Mouse (Mus musculus) stomach, embryonic 14.5 days (tissue): ENCODE results near the gene 1110017D15Rik. TPM values are rescaled to one million over a fixed set of nuclear protein-coding genes. Genes with fewer than 3 reads are reported as not detected.

Experiments
- ATAC-seq: fragments of 200-750 bp; cut with Nextera tagmentation; 2 replicates; pipeline ENCODE4 v1.8.0; 2017; ENCODE audit warnings: low read depth, moderate TSS enrichment; ENCODE audit not compliant: insufficient number of reproducible peaks, insufficient read depth, low FRiP score
- H3K27ac ChIP-seq: fragments of 300-500 bp; sonication (generic); 2 replicates; pipeline ENCODE4 v1.5.1; 2014; ENCODE audit warnings: mild to moderate bottlenecking, low read length, moderate library complexity, mixed read lengths
- H3K27me3 ChIP-seq: fragments of 300-500 bp; sonication (generic); 2 replicates; pipeline ENCODE4 v1.6.1; 2014; ENCODE audit warnings: low read length, control low read depth, mixed read lengths; ENCODE audit not compliant: control insufficient read depth, insufficient read depth
- H3K36me3 ChIP-seq: fragments of 300-500 bp; sonication (generic); 2 replicates; pipeline ENCODE4 v1.6.1; 2014; ENCODE audit warnings: mild to moderate bottlenecking, control low read depth, low read length, moderate library complexity, mixed read lengths; ENCODE audit not compliant: control insufficient read depth, insufficient read depth
- H3K4me1 ChIP-seq: fragments of 300-500 bp; sonication (generic); 2 replicates; pipeline ENCODE4 v1.6.1; 2014; ENCODE audit warnings: low read length, control low read depth, mixed read lengths; ENCODE audit not compliant: control insufficient read depth, insufficient read depth
- H3K4me2 ChIP-seq: fragments of 300-500 bp; sonication (generic); replicated peaks from 2 replicates; pipeline ENCODE4 v1.6.1; 2014; ENCODE audit warnings: low read depth, low read length, control low read depth
- H3K4me3 ChIP-seq: fragments of 300-500 bp; sonication (generic); 2 replicates; pipeline ENCODE4 v1.5.1; 2014; ENCODE audit warnings: low read depth, low read length, control low read depth
- H3K9ac ChIP-seq: fragments of 300-500 bp; sonication (generic); replicated peaks from 2 replicates; pipeline ENCODE4 v1.6.1; 2014; ENCODE audit warnings: low read depth, mild to moderate bottlenecking, control low read depth, low read length, moderate library complexity, mixed read lengths
- H3K9me3 ChIP-seq: fragments of 300-500 bp; sonication (generic); 2 replicates; pipeline ENCODE4 v1.6.1; 2016; ENCODE audit warnings: low read depth, low read length, control low read depth; ENCODE audit not compliant: control insufficient read depth
- WGBS: fragments of 180-500 bp; shearing (Covaris S2); extraction: QIAGEN DNeasy Blood & Tissue Kit; methylation state at CpG from one replicate; pipeline ENCODE4 v1.1.7; 2014; 5-methylcytosine and 5-hydroxymethylcytosine counted together
- polyA plus RNA-seq: library from polyadenylated mRNA; unstranded; fragments of >200 nt; fragmentation: Nextera tagmentation; extraction: Ambion mirVana; gene quantifications from 2 replicates; pipeline ENCODE4 v1.2.1, GENCODE M21; 2014

The 1110017D15Rik gene
- polyA plus RNA-seq, 1 experiment from 2014 or later = 0.98 TPM

- Histone ChIP-seq H3K36me3 (no peaks in the 10 kb centered on the region), H3K4me2 (no peak overlapping the region), H3K27ac (no peak overlapping the region), H3K9ac (no peak overlapping the region), H3K9me3 (no peaks in the 10 kb centered on the region), H3K4me3 (no peak overlapping the region), H3K27me3 (peaks cover 48% of the 10 kb centered on the region), H3K4me1 (peaks cover 22% of the 10 kb centered on the region; the same call in 1 of the 2 replicates)
- 67% methylated on average over 8 of the region's 8 CpGs for WGBS
- ATAC-seq = no peak
These were observed 17.5 kb downstream of the 1110017D15Rik start for GRCm38 (mm10) chr4:41499619-41500018.

- no peak overlapping the region for H3K9ac ChIP-seq
- no peaks in the 10 kb centered on the region for H3K9me3 ChIP-seq
- H3K27ac ChIP-seq = no peak overlapping the region
- peaks cover 22% of the 10 kb centered on the region; the same call in 1 of the 2 replicates for H3K4me1 ChIP-seq
- WGBS = 6% methylated on average over 43 of the region's 43 CpGs
- H3K27me3 ChIP-seq = peaks cover 48% of the 10 kb centered on the region
- H3K36me3 ChIP-seq = no peaks in the 10 kb centered on the region
- peak overlapping the region; percentile 29 for H3K4me3 ChIP-seq
- no peak for ATAC-seq
- peak overlapping the region; percentile 45 for H3K4me2 ChIP-seq
These were observed 18.2 kb downstream of the 1110017D15Rik start for GRCm38 (mm10) chr4:41498921-41499391.

- Histone ChIP-seq H3K9me3 (no peaks in the 10 kb centered on the region), H3K4me2 (peak overlapping the region; percentile 45), H3K27ac (no peak overlapping the region), H3K4me1 (peaks cover 22% of the 10 kb centered on the region; the same call in 1 of the 2 replicates), H3K36me3 (no peaks in the 10 kb centered on the region), H3K27me3 (peaks cover 48% of the 10 kb centered on the region), H3K9ac (no peak overlapping the region), H3K4me3 (peak overlapping the region; percentile 29)
- no peak for ATAC-seq
- 7% methylated on average over 72 of the region's 72 CpGs for WGBS
These were observed 18.9 kb downstream of the 1110017D15Rik start for GRCm38 (mm10) chr4:41497995-41498845.

GRCm38 (mm10) chr4:41497579-41497978 is 19.6 kb downstream of the 1110017D15Rik start:
- Histone ChIP-seq H3K36me3 (no peaks in the 10 kb centered on the region), H3K27me3 (peaks cover 48% of the 10 kb centered on the region), H3K27ac (no peak overlapping the region), H3K4me2 (peak overlapping the region; percentile 45), H3K4me1 (peaks cover 20% of the 10 kb centered on the region; the same call in 1 of the 2 replicates), H3K9me3 (no peaks in the 10 kb centered on the region), H3K9ac (no peak overlapping the region), H3K4me3 (peak overlapping the region; percentile 29)
- ATAC-seq = no peak
- WGBS = 5% methylated on average over 34 of the region's 34 CpGs

- no peaks in the 10 kb centered on the region for H3K36me3 ChIP-seq
- no peak overlapping the region for H3K4me3 ChIP-seq
- H3K4me2 ChIP-seq = no peak overlapping the region
- H3K9me3 ChIP-seq = no peaks in the 10 kb centered on the region
- peaks cover 48% of the 10 kb centered on the region for H3K27me3 ChIP-seq
- WGBS = 54% methylated on average over 5 of the region's 5 CpGs
- no peak for ATAC-seq
- H3K9ac ChIP-seq = no peak overlapping the region
- H3K4me1 ChIP-seq = peaks cover 16% of the 10 kb centered on the region; the same call in 1 of the 2 replicates
- H3K27ac ChIP-seq = no peak overlapping the region
These were observed 20.1 kb downstream of the 1110017D15Rik start for GRCm38 (mm10) chr4:41497046-41497445.

- ATAC-seq = no peak
- Histone ChIP-seq H3K4me3 (no peak overlapping the region), H3K9me3 (no peaks in the 10 kb centered on the region), H3K27ac (no peak overlapping the region), H3K36me3 (no peaks in the 10 kb centered on the region), H3K27me3 (peaks cover 44% of the 10 kb centered on the region), H3K9ac (no peak overlapping the region), H3K4me2 (no peak overlapping the region), H3K4me1 (peaks cover 14% of the 10 kb centered on the region; the same call in 1 of the 2 replicates)
- WGBS = 90% methylated on average over 11 of the region's 11 CpGs
These were observed 21.3 kb downstream of the 1110017D15Rik start for GRCm38 (mm10) chr4:41495850-41496249.

GRCm38 (mm10) chr4:41495076-41495475 is 22.1 kb downstream of the 1110017D15Rik start:
- no peak for ATAC-seq
- H3K27me3 ChIP-seq = peaks cover 36% of the 10 kb centered on the region
- WGBS = 79% methylated on average over 4 of the region's 4 CpGs
- no peaks in the 10 kb centered on the region for H3K9me3 ChIP-seq
- no peak overlapping the region for H3K4me3 ChIP-seq
- no peak overlapping the region for H3K9ac ChIP-seq
- peaks cover 14% of the 10 kb centered on the region; the same call in 1 of the 2 replicates for H3K4me1 ChIP-seq
- H3K4me2 ChIP-seq = no peak overlapping the region
- H3K36me3 ChIP-seq = no peaks in the 10 kb centered on the region
- H3K27ac ChIP-seq = no peak overlapping the region

GRCm38 (mm10) chr4:41494378-41494777 is 22.8 kb downstream of the 1110017D15Rik start:
- H3K27me3 ChIP-seq = peaks cover 30% of the 10 kb centered on the region
- H3K9ac ChIP-seq = no peak overlapping the region
- no peaks in the 10 kb centered on the region for H3K9me3 ChIP-seq
- H3K4me2 ChIP-seq = no peak overlapping the region
- no peak for ATAC-seq
- peaks cover 14% of the 10 kb centered on the region; the same call in 1 of the 2 replicates for H3K4me1 ChIP-seq
- H3K27ac ChIP-seq = no peak overlapping the region
- H3K4me3 ChIP-seq = no peak overlapping the region
- no peaks in the 10 kb centered on the region for H3K36me3 ChIP-seq
- WGBS = 21% methylated on average over 3 of the region's 3 CpGs
